Mouse (Mus musculus): ENCODE results near the gene Lmod1. TPM values are rescaled to one million over a fixed set of nuclear protein-coding genes. Genes with fewer than 3 reads are reported as not detected.

Lmod1 gene
- not detected in 2 replicates for total RNA-seq (2017)

DNA sequence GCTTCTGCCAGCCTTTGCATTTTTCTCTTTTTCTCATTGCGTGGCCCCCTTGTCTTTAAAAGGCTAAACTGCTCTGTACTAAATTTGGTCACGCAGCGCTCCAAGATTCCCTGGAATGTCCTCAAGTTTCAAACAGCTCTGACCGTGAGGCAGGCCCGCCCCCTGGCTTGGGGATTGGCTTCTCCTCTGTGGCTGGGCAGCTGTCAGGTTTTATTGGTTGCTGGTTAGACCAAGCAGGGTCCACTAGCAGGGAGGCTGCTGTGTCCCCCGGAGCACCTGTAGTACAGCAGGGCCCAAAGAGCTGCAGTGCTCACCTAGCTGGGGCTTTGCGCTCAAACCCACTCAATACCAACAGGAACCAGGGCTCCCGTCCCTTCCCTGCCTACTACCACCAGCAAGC lies at the start of gene Lmod1:
Lmod1 (plus strand) TSS at position 237 of the 400 bp plus-strand sequence.
- no peak for ATAC-seq (ENCODE audit: extremely low read depth, insufficient number of reproducible peaks, low FRiP score, poor library complexity, severe bottlenecking)

DNA sequence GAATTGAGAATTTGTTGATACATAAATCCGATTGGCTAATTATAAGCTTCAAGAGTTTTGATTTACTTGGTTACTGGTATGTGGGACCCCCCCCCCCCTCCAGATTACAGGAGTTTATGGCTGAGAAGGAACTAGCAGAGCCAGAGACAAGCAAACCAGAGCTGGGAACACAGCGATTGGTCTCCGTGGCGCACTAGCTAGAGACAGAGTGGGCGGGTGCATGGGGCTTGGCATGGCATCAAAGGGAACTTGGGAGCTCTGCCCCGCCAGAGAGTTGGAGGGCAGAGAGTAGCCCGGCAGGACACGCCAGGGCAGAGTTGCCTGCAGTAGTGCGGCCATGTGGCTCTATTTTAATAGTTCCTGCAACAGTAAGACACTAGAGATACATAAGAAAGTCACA lies 44.0 kb upstream of the Lmod1 start:
- no peak for ATAC-seq (ENCODE audit: extremely low read depth, insufficient number of reproducible peaks, low FRiP score, poor library complexity, severe bottlenecking)

DNA sequence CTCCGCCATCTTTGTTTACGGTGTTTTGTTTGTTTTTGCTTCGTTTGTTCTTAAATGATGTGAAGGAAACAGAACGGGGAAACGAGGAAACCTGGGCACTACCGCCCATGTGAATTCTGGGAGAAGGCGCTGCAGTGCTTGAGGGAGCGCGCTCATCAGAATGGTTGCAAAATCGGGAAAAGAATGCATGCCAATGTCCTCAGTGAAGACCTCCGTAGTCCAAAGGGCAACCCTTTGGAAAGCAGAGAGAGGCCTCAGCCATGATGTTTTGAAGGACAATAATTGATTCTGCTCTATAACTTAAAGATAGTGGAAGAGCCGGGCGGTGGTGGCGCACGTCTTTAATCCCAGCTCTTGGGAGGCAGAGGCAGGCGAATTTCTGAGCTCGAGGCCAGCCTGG lies 42.8 kb upstream of the Lmod1 start:
- no peak for ATAC-seq (ENCODE audit: extremely low read depth, insufficient number of reproducible peaks, low FRiP score, poor library complexity, severe bottlenecking)

DNA sequence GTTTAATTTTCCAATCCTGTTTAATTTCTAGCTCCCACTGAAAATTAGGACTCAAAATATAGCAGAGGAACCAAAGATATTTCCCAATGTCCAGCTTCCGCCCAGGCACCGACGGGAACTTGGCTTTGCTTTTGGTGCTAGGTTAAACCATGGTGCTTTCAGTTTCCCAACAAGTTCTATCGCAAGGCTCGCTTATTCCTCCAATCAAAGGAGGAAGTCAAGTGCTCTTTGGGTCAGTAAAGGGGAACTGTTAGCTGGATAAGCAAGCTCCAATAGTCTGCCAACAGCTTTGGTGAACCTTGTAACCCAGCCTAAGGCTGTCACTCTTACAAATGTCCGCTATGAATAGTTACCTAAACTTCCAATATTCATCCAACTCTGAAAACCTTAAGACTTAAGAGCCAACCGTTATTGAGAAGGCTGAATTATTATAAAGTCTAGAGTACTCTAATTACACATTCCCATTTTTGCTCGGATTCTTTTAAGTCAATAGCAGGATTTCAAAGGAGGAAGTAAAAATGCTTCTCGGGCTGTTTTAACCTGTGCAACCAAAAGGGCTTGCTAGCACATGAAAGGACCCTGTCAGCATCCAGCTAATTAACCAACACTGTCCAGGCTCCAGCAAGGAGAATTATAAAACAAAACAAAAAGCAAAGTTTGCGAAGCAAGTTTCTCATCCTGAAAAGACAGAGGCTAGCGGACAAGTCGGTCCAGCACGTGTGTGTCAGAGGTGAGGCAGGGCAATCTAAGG lies 41.9 kb upstream of the Lmod1 start:
- peak; percentile 76 for ATAC-seq (ENCODE audit: extremely low read depth, insufficient number of reproducible peaks, low FRiP score, poor library complexity, severe bottlenecking)

DNA sequence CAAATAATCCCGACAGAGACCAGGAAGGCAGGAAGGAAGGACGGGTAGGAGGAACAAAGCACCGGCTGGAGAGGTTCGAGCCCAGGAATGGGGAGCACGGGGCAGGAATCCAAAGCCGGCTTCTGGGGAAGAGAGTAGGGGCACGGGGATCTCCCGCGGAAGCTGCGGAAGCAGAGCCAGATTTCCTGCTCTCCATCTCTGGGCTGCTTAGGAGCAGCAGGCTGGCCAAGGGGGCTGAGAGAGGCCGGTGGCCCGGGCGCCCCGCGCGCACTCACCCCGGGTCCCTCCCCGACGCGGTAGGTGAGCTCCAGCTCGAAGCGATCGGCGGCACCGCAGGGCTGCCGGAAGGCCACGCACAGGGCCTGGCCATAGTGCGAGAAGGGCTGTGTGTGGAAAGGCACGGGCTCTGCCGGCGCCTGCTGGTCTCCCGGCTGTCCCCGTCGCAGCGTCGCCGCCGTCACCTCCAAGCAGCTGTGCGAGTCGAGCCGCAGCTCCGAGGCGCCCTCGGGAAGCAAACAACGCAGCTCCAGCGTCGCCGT lies 41.3 kb upstream of the Lmod1 start:
- peak; percentile 30; the same call in 1 of the 2 replicates for ATAC-seq (ENCODE audit: extremely low read depth, insufficient number of reproducible peaks, low FRiP score, poor library complexity, severe bottlenecking)

DNA sequence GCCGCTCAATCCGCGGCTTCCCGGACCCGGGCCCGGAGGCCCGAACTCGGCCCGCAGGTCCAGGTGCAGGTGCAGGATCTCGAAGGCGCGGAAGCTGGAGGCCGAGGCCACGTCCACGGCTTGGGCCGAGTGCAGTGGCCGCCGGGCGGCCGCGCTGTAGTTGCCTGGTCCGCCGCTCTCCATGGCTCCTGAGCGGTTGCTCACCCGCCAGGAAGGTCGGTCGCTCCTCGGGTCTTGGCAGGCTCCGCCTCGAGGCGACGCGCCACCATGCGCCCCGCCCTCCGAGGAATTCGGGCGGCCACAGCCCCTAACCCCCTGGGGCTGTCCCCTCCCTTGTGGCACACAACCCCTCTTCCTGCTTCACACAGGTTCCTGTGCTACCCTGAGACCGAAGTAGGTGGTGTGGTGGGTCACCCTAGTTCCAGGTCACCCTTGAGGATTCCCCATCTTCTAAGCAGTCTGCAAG lies 40.7 kb upstream of the Lmod1 start, which contains the start of gene Rnpep:
Rnpep (minus strand) TSS at position 259 of the 466 bp plus-strand sequence.
- peak; percentile 32 for ATAC-seq (ENCODE audit: extremely low read depth, insufficient number of reproducible peaks, low FRiP score, poor library complexity, severe bottlenecking)

- no peak for ATAC-seq (ENCODE audit: extremely low read depth, insufficient number of reproducible peaks, low FRiP score, poor library complexity, severe bottlenecking)
Observed at GRCm38 (mm10) chr1:135286311-135286710, 38.3 kb upstream of the Lmod1 start.

DNA sequence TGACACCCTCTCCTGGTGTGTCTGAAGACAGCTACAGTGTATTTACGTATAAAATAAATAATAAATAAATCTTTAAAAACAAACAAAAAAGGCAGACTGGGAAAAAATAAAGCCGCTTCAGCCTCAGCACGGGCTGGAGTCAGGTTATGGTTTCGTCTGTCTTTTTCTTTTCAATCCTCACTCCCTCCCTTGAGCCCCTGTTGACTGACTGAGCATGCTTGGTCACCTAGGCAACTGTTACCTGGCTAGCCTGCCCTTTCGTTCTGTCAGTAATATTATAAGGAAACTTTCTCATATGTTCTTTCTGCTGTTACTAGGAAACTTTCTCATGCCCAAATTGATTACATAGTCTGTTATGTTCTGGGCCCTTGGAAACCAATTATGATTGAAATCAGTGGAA lies 33.7 kb upstream of the Lmod1 start:
- ATAC-seq (ENCODE audit: extremely low read depth, insufficient number of reproducible peaks, low FRiP score, poor library complexity, severe bottlenecking) = no peak

DNA sequence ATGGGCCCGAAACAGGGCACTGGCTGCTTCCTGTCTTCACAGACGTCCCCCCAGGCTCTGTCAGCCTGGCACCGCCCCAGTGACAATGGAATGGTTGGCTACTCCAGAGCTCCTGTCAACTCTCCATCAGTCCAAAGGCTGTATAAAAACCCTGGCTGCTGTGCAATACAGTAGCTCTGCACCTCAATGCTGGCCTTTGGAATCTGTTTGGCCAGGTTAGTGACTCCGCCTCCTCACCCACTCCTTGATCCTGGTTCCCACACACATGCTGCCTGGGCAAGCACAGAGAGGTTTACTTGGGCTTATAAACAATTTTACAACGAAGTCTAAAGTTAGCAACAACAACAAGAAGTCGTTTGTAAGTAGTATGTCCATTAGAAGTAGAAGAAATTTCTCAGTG lies 13.3 kb upstream of the Lmod1 start:
- no peak for ATAC-seq (ENCODE audit: extremely low read depth, insufficient number of reproducible peaks, low FRiP score, poor library complexity, severe bottlenecking)

- no peak for ATAC-seq (ENCODE audit: extremely low read depth, insufficient number of reproducible peaks, low FRiP score, poor library complexity, severe bottlenecking)
Observed at GRCm38 (mm10) chr1:135312201-135312600, 12.4 kb upstream of the Lmod1 start.

- ATAC-seq (ENCODE audit: extremely low read depth, insufficient number of reproducible peaks, low FRiP score, poor library complexity, severe bottlenecking) = peak; percentile 97
Observed at GRCm38 (mm10) chr1:135313284-135314031, 11.1 kb upstream of the Lmod1 start, which contains the start of gene Timm17a. Gene Timm17a (minus strand): TSS chr1:135313778.

GRCm38 (mm10) chr1:135323367-135323901 lies 1.2 kb upstream of the Lmod1 start:
- ATAC-seq (ENCODE audit: extremely low read depth, insufficient number of reproducible peaks, low FRiP score, poor library complexity, severe bottlenecking) = no peak

DNA sequence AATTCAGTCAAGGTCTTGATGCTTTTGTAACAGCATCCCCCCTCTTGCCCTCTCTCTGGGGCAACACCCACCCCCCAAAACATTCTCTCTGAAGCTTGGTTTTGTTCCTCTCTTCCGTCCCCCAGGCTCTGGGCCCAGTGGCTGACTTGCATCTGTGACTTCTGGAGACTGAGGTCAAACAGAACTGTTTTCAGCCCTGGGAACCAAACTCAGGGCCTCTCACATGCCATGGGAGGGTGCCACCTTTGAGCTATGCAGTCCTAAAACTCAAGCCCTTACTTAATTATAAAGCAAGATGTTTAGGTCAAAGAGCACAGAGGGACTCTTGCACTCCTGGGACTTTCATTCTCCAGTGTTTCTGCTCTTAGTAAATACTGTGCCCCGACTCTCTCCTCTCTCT lies 1.3 kb downstream of the Lmod1 start:
- no peak for ATAC-seq (ENCODE audit: extremely low read depth, insufficient number of reproducible peaks, low FRiP score, poor library complexity, severe bottlenecking)

GRCm38 (mm10) chr1:135328368-135328767 lies 3.8 kb downstream of the Lmod1 start:
- no peak for ATAC-seq (ENCODE audit: extremely low read depth, insufficient number of reproducible peaks, low FRiP score, poor library complexity, severe bottlenecking)

DNA sequence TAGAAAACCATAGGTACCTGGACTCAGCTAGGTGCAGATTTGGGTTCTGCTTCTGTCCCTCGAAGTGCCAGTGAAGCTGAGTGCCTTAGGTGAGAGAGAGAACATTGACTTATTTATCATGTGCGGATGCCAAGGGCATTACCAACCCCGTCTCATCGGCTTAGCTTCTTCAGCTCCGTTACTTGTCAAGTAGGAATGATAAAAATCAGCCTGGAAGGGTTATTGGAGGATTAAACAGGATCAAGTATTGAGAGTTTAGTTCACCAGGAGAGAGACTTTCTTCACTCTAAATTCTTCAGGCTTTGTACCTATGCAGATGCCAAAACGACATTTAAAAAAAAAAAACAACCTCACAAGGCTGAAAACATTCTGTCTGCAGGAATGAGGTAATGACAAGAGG lies 6.0 kb downstream of the Lmod1 start:
- no peak for ATAC-seq (ENCODE audit: extremely low read depth, insufficient number of reproducible peaks, low FRiP score, poor library complexity, severe bottlenecking)

GRCm38 (mm10) chr1:135341947-135342346 lies 17.3 kb downstream of the Lmod1 start:
- no peak for ATAC-seq (ENCODE audit: extremely low read depth, insufficient number of reproducible peaks, low FRiP score, poor library complexity, severe bottlenecking)

DNA sequence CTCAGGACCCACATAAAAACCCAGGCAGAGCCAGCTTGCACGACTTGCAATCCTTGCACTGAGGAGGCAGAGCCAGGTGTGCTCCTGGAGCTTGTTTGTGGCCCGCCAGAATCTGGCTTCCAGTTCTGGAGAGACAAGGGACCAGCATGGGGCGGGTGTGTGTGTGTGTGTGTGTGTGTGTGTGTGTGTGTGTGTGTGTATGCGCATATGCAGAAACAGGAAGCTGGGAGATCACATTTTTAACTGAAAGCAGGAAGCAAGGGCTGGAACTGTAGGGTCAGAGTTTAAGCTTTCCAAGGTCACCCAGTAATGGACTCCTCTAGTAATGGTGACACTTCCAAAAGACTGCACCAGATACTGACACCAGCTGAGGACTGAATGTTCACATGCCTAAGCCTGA lies 19.4 kb downstream of the Lmod1 start:
- no peak for ATAC-seq (ENCODE audit: extremely low read depth, insufficient number of reproducible peaks, low FRiP score, poor library complexity, severe bottlenecking)

- ATAC-seq (ENCODE audit: extremely low read depth, insufficient number of reproducible peaks, low FRiP score, poor library complexity, severe bottlenecking) = no peak
Observed at GRCm38 (mm10) chr1:135346891-135347290, 22.3 kb downstream of the Lmod1 start.

DNA sequence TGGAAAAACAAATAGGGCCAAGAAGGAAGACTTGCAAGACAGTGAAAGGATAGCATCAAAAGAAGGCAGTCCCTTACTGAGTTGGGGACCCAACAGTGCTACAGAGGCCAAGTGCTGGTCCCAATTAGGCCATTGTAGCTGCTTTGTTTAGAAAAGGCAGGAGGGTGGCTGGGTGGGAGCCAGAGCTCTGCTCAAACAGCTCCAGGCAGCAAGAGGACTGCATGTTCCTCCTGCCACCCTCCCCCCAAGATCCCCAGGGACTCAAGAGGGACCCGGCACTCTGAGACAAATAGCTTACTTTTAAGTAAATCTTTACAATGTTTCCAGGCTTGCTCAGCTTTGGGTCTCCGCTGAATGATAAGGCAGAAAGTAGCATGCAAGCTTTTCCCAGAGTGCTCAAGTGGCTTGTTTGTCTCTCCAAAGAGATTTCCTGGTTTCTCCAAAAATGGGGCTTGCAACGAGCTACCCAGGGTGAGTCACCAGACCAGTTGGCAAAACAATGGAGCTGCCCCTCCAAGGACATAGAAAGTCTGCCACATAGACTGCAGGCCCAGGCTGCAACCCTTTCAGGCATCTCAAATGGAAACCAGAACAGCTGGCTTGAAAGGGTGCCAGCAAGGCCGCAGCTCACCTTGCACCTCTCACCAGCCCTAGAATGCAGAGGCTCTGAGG lies 23.0 kb downstream of the Lmod1 start:
- ATAC-seq (ENCODE audit: extremely low read depth, insufficient number of reproducible peaks, low FRiP score, poor library complexity, severe bottlenecking) = no peak
